23 mouse cellular contexts compared by ENCODE assay signal in genomic region chr13:109568638-109569468, GRCm38 (mm10).
DNase-seq lines count a peak whose midpoint lies in the region; ATAC-seq and TF ChIP-seq lines count a peak whose summit lies in the region.
"Had no signal": no experiment of that assay in that cellular context is flagged by ENCODE, and none has a peak within 500 bp of the region (broad histone marks: within the 10 kb centered on the region; RNA-seq: fewer than 3 reads in every experiment).

No protein-coding gene starts in this region.

- no peak for DNase-seq in forebrain, embryonic 11.5 days (ENCODE audit: low spot score)
- no peak for DNase-seq in midbrain, embryonic 14.5 days
- DNase-seq in forebrain, postnatal 0 days, result peak; percentile 72
- DNase-seq in right cerebral cortex, postnatal 14 days, result no peak
- DNase-seq in right cerebral cortex, postnatal 25 days, result no peak
- DNase-seq: adrenal gland, adult 8-10 months; cerebellum, adult 11 months; cerebellum, postnatal 25 days; heart, adult 18-20 months; heart, postnatal 36 days; kidney, postnatal 36 days; lung, postnatal 4 days; thymus, adult 18-20 months; thymus, postnatal 4 days had no signal

- no peak overlapping the region for H3K4me2 ChIP-seq in forebrain, embryonic 12.5 days
- H3K4me2 ChIP-seq in forebrain, embryonic 11.5 days (ENCODE audit: low read depth, low read length, severe bottlenecking), result no peak overlapping the region
- no peak overlapping the region for H3K4me2 ChIP-seq in midbrain, embryonic 13.5 days (replicated peaks)
- H3K4me2 ChIP-seq in midbrain, embryonic 14.5 days (ENCODE audit: low read length), result no peak overlapping the region
- peak overlapping the region; percentile 25; the same call in 1 of the 2 replicates for H3K4me2 ChIP-seq in forebrain, postnatal 0 days (ENCODE audit: low read depth)
- peak overlapping the region; percentile 30 for H3K4me2 ChIP-seq in neural tube, embryonic 13.5 days
- H3K4me2 ChIP-seq: intestine, embryonic 15.5 days; limb, embryonic 13.5 days; lung, embryonic 15.5 days; stomach, embryonic 15.5 days had no signal

- H3K4me3 ChIP-seq in forebrain, embryonic 12.5 days (replicated peaks), result no peak overlapping the region
- H3K4me3 ChIP-seq in forebrain, embryonic 11.5 days (ENCODE audit: low read depth, low read length), result no peak overlapping the region
- no peak overlapping the region for H3K4me3 ChIP-seq in midbrain, embryonic 13.5 days (replicated peaks)
- H3K4me3 ChIP-seq in midbrain, embryonic 14.5 days (replicated peaks; ENCODE audit: low read depth, low read length), result no peak overlapping the region
- H3K4me3 ChIP-seq in forebrain, postnatal 0 days (ENCODE audit: low read depth, low read length), result peak overlapping the region; percentile 15; the same call in 1 of the 2 replicates
- no peak overlapping the region for H3K4me3 ChIP-seq in neural tube, embryonic 13.5 days
- H3K4me3 ChIP-seq: intestine, embryonic 15.5 days; limb, embryonic 13.5 days; lung, embryonic 15.5 days; stomach, embryonic 15.5 days had no signal

- H3K4me1 ChIP-seq in forebrain, embryonic 12.5 days, result no peaks in the 10 kb centered on the region
- H3K4me1 ChIP-seq in forebrain, embryonic 11.5 days (replicated peaks; ENCODE audit: control insufficient read depth, insufficient read depth, low read length), result no peaks in the 10 kb centered on the region
- H3K4me1 ChIP-seq in midbrain, embryonic 13.5 days (replicated peaks), result no peaks in the 10 kb centered on the region
- no peaks in the 10 kb centered on the region for H3K4me1 ChIP-seq in midbrain, embryonic 14.5 days (ENCODE audit: control insufficient read depth, insufficient read depth, low read length)
- no peaks in the 10 kb centered on the region for H3K4me1 ChIP-seq in forebrain, postnatal 0 days (ENCODE audit: insufficient read depth)
- 0 out of 2 replicates have a peak, but pooled peaks cover 8% of the 10 kb centered on the region for H3K4me1 ChIP-seq in neural tube, embryonic 13.5 days (replicated peaks)
- H3K4me1 ChIP-seq: intestine, embryonic 15.5 days; limb, embryonic 13.5 days; lung, embryonic 15.5 days; stomach, embryonic 15.5 days had no signal

- no peak overlapping the region for H3K27ac ChIP-seq in forebrain, embryonic 12.5 days
- H3K27ac ChIP-seq in forebrain, embryonic 11.5 days (ENCODE audit: low read depth, low read length), result no peak overlapping the region
- H3K27ac ChIP-seq in midbrain, embryonic 13.5 days, result peak overlapping the region; percentile 40; the same call in 1 of the 2 replicates
- H3K27ac ChIP-seq in midbrain, embryonic 14.5 days (replicated peaks; ENCODE audit: low read depth, low read length), result no peak overlapping the region
- peak overlapping the region; percentile 62 for H3K27ac ChIP-seq in forebrain, postnatal 0 days (ENCODE audit: low read depth, low read length)
- peak overlapping the region; percentile 14; the same call in 1 of the 2 replicates for H3K27ac ChIP-seq in neural tube, embryonic 13.5 days (replicated peaks)
- H3K27ac ChIP-seq: intestine, embryonic 15.5 days; limb, embryonic 13.5 days; liver, embryonic 14.5 days; lung, embryonic 15.5 days; stomach, embryonic 15.5 days had no signal

- ATAC-seq in forebrain, embryonic 12.5 days (ENCODE audit: low FRiP score), result peak; percentile 44; the same call in 1 of the 2 replicates
- no peak for ATAC-seq in forebrain, embryonic 11.5 days (replicated peaks; ENCODE audit: low FRiP score)
- ATAC-seq in midbrain, embryonic 13.5 days, result 0 out of 2 replicates have a peak, but pooled peaks have one; percentile 37
- ATAC-seq in midbrain, embryonic 14.5 days (ENCODE audit: low FRiP score, low TSS enrichment), result no peak
- peak; percentile 71 for ATAC-seq in forebrain, postnatal 0 days
- peak; percentile 67 for ATAC-seq in neural tube, embryonic 13.5 days (ENCODE audit: low read depth)
- ATAC-seq: intestine, embryonic 15.5 days; Patski had no signal

- peak; percentile 20; the same call in 1 of the 2 replicates for TF ChIP-seq CTCF in forebrain, postnatal 0 days (IDR thresholded peaks at IDR 0.05; ENCODE audit: low read depth)

- no peak overlapping the region for H3K9ac ChIP-seq in forebrain, embryonic 12.5 days
- no peak overlapping the region for H3K9ac ChIP-seq in forebrain, embryonic 11.5 days (ENCODE audit: low read length)
- H3K9ac ChIP-seq in midbrain, embryonic 13.5 days (replicated peaks), result no peak overlapping the region
- H3K9ac ChIP-seq in midbrain, embryonic 14.5 days (replicated peaks; ENCODE audit: low read length), result no peak overlapping the region
- no peak overlapping the region for H3K9ac ChIP-seq in forebrain, postnatal 0 days
- H3K9ac ChIP-seq in neural tube, embryonic 13.5 days, result no peak overlapping the region
- H3K9ac ChIP-seq: intestine, embryonic 15.5 days; limb, embryonic 13.5 days; liver, embryonic 14.5 days; lung, embryonic 15.5 days; stomach, embryonic 15.5 days had no signal

- no peaks in the 10 kb centered on the region for H3K27me3 ChIP-seq in forebrain, embryonic 12.5 days
- no peaks in the 10 kb centered on the region for H3K27me3 ChIP-seq in forebrain, embryonic 11.5 days (ENCODE audit: control insufficient read depth, insufficient read depth, low read length)
- no peaks in the 10 kb centered on the region for H3K27me3 ChIP-seq in midbrain, embryonic 13.5 days
- no peaks in the 10 kb centered on the region for H3K27me3 ChIP-seq in midbrain, embryonic 14.5 days (ENCODE audit: control insufficient read depth, insufficient read depth, low read length)
- H3K27me3 ChIP-seq in forebrain, postnatal 0 days (ENCODE audit: insufficient read depth, low read length), result no peaks in the 10 kb centered on the region
- H3K27me3 ChIP-seq in neural tube, embryonic 13.5 days, result no peaks in the 10 kb centered on the region
- H3K27me3 ChIP-seq: intestine, embryonic 15.5 days; limb, embryonic 13.5 days; lung, embryonic 15.5 days; Patski; stomach, embryonic 15.5 days had no signal

- H3K36me3 ChIP-seq in forebrain, embryonic 12.5 days (replicated peaks), result no peaks in the 10 kb centered on the region
- no peaks in the 10 kb centered on the region for H3K36me3 ChIP-seq in forebrain, embryonic 11.5 days (ENCODE audit: control insufficient read depth, insufficient read depth, low read length)
- no peaks in the 10 kb centered on the region for H3K36me3 ChIP-seq in midbrain, embryonic 13.5 days
- no peaks in the 10 kb centered on the region for H3K36me3 ChIP-seq in midbrain, embryonic 14.5 days (ENCODE audit: control insufficient read depth, insufficient read depth, low read length)
- no peaks in the 10 kb centered on the region for H3K36me3 ChIP-seq in forebrain, postnatal 0 days (ENCODE audit: insufficient read depth)
- no peaks in the 10 kb centered on the region for H3K36me3 ChIP-seq in neural tube, embryonic 13.5 days
- H3K36me3 ChIP-seq: intestine, embryonic 15.5 days; limb, embryonic 13.5 days; lung, embryonic 15.5 days; stomach, embryonic 15.5 days had no signal

- 84% methylated on average over 20 of the region's 20 CpGs for WGBS in forebrain, embryonic 12.5 days
- 91% methylated on average over 20 of the region's 20 CpGs for WGBS in forebrain, embryonic 11.5 days
- 81% methylated on average over 20 of the region's 20 CpGs for WGBS in midbrain, embryonic 13.5 days
- WGBS in midbrain, embryonic 14.5 days, result 78% methylated on average over 20 of the region's 20 CpGs
- 49% methylated on average over 20 of the region's 20 CpGs for WGBS in forebrain, postnatal 0 days
- WGBS in neural tube, embryonic 13.5 days, result 69% methylated on average over 20 of the region's 20 CpGs

- H3K9me3 ChIP-seq in forebrain, embryonic 12.5 days, result no peaks in the 10 kb centered on the region
- H3K9me3 ChIP-seq in forebrain, embryonic 11.5 days (ENCODE audit: control insufficient read depth, low read length), result no peaks in the 10 kb centered on the region
- no peaks in the 10 kb centered on the region for H3K9me3 ChIP-seq in midbrain, embryonic 13.5 days
- no peaks in the 10 kb centered on the region for H3K9me3 ChIP-seq in midbrain, embryonic 14.5 days (ENCODE audit: control insufficient read depth, low read length)
- no peaks in the 10 kb centered on the region for H3K9me3 ChIP-seq in forebrain, postnatal 0 days (ENCODE audit: low read length)
- H3K9me3 ChIP-seq in neural tube, embryonic 13.5 days, result no peaks in the 10 kb centered on the region
- H3K9me3 ChIP-seq: intestine, embryonic 15.5 days; limb, embryonic 13.5 days; lung, embryonic 15.5 days; stomach, embryonic 15.5 days had no signal

Comparison
In these comparisons a context has a peak if more than half of its experiments do, and no peak if none do; other contexts are left out.
1. ATAC-seq: peak in forebrain, embryonic 12.5 days (single experiment), midbrain, embryonic 13.5 days (single experiment), forebrain, postnatal 0 days (single experiment) and neural tube, embryonic 13.5 days (single experiment); none in forebrain, embryonic 11.5 days (single experiment) and midbrain, embryonic 14.5 days (single experiment).
2. H3K27ac ChIP-seq: peak in midbrain, embryonic 13.5 days (single experiment), forebrain, postnatal 0 days (single experiment) and neural tube, embryonic 13.5 days (single experiment); none in forebrain, embryonic 12.5 days (single experiment), forebrain, embryonic 11.5 days (single experiment) and midbrain, embryonic 14.5 days (single experiment).
3. H3K4me2 ChIP-seq: peak in forebrain, postnatal 0 days (single experiment) and neural tube, embryonic 13.5 days (single experiment); none in forebrain, embryonic 12.5 days (single experiment), forebrain, embryonic 11.5 days (single experiment), midbrain, embryonic 13.5 days (single experiment) and midbrain, embryonic 14.5 days (single experiment).